Mouse (Mus musculus) midbrain, embryonic 16.5 days (tissue): ENCODE data around the gene Npm3. TPM values are rescaled to one million over a fixed set of nuclear protein-coding genes. Genes with fewer than 3 reads are reported as not detected.
A peak's percentile ranks its signal among the peaks of the same experiment; 100 is the strongest.

Source experiments
- ATAC-seq: fragments of 200-750 bp; cut with Nextera tagmentation; 2 replicates; pipeline ENCODE4 v1.8.0; 2017; ENCODE audit warnings: moderate TSS enrichment
- H3K27ac ChIP-seq: fragments of 300-500 bp; sonication (generic); 2 replicates; pipeline ENCODE4 v1.5.1; 2014; ENCODE audit warnings: mild to moderate bottlenecking, low read length, mixed read lengths
- H3K27me3 ChIP-seq: fragments of 300-500 bp; sonication (generic); 2 replicates; pipeline ENCODE4 v1.6.1; 2014; ENCODE audit warnings: low read depth, low read length, mixed read lengths; ENCODE audit not compliant: control insufficient read depth, insufficient read depth
- H3K36me3 ChIP-seq: fragments of 300-500 bp; sonication (generic); 2 replicates; pipeline ENCODE4 v1.6.1; 2014; ENCODE audit warnings: mild to moderate bottlenecking, low read length, moderate library complexity, mixed read lengths; ENCODE audit not compliant: control insufficient read depth, insufficient read depth
- H3K4me1 ChIP-seq: fragments of 300-500 bp; sonication (generic); 2 replicates; pipeline ENCODE4 v1.6.1; 2014; ENCODE audit warnings: mild to moderate bottlenecking, low read length, mixed read lengths; ENCODE audit not compliant: control insufficient read depth, insufficient read depth
- H3K4me2 ChIP-seq: fragments of 300-500 bp; sonication (generic); 2 replicates; pipeline ENCODE4 v1.6.1; 2014; ENCODE audit warnings: mild to moderate bottlenecking, low read length, mixed read lengths
- H3K4me3 ChIP-seq: fragments of 300-500 bp; sonication (generic); 2 replicates; pipeline ENCODE4 v1.5.1; 2014; ENCODE audit warnings: low read depth, mild to moderate bottlenecking, low read length, moderate library complexity, mixed read lengths
- H3K9ac ChIP-seq: fragments of 300-500 bp; sonication (generic); 2 replicates; pipeline ENCODE4 v1.6.1; 2014; ENCODE audit warnings: low read depth, low read length, mixed read lengths
- H3K9me3 ChIP-seq: fragments of 300-500 bp; sonication (generic); replicated peaks from 2 replicates; pipeline ENCODE4 v1.6.1; 2014; ENCODE audit warnings: mild to moderate bottlenecking, low read length, mixed read lengths; ENCODE audit not compliant: control insufficient read depth, poor library complexity, severe bottlenecking
- whole genome bisulfite sequencing: fragments of 180-500 bp; shearing (Covaris S2); extraction: QIAGEN DNeasy Blood & Tissue Kit; methylation state at CpG from one replicate; pipeline ENCODE4 v1.1.7; 2014; 5-methylcytosine and 5-hydroxymethylcytosine counted together
- polyA plus RNA-seq: library from polyadenylated mRNA; unstranded; fragments of >200 nt; fragmentation: Nextera tagmentation; extraction: Ambion mirVana; gene quantifications from 2 replicates; pipeline ENCODE4 v1.2.1, GENCODE M21; 2015

Npm3 gene
- polyA plus RNA-seq, 1 experiment from 2014 or later, result 7.9 TPM

DNA sequence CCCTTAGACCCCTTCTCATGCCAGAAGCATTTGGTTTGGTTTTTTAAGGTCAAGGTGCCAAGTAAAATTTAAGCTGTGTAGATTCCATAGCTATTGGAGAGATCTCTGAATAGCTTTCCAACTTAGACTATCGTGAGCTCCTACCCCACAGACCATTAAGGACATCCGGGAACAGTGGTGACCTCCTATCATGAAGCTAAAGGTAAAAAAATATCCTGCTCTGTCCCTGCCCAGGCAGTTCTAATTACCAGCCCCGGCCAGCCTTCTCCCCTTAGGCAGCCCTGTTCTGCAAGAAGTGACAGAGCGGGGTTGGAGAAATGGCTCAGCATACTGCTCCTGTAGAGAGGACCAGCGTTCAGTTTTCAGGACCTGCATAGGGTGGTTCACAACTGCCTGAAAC, 10.9 kb downstream of the Npm3 start:
- H3K27me3 ChIP-seq, result peaks cover 68% of the 10 kb centered on the region
- H3K27ac ChIP-seq, result no peak overlapping the region
- WGBS, result 47% methylated on average over 5 of the region's 5 CpGs

GRCm38 (mm10) chr19:45737846-45738484, 11.4 kb downstream of the Npm3 start:
- Histone ChIP-seq H3K4me2 (no peak overlapping the region), H3K36me3 (no peaks in the 10 kb centered on the region), H3K27ac (no peak overlapping the region), H3K4me3 (no peak overlapping the region), H3K9me3 (no peaks in the 10 kb centered on the region), H3K9ac (no peak overlapping the region), H3K4me1 (peaks cover 14% of the 10 kb centered on the region), H3K27me3 (peaks cover 69% of the 10 kb centered on the region)
- 47% methylated on average over 10 of the region's 10 CpGs for WGBS
- ATAC-seq, result no peak

More for the DNA sequence above, 10.9 kb downstream of the Npm3 start:
- H3K9ac ChIP-seq, result no peak overlapping the region
- no peaks in the 10 kb centered on the region for H3K9me3 ChIP-seq
- no peak for ATAC-seq
- no peak overlapping the region for H3K4me3 ChIP-seq
- H3K4me2 ChIP-seq, result no peak overlapping the region
- H3K36me3 ChIP-seq, result no peaks in the 10 kb centered on the region
- peaks cover 15% of the 10 kb centered on the region for H3K4me1 ChIP-seq

- Histone ChIP-seq H3K4me3 (peak overlapping the region; percentile 24), H3K4me2 (peak overlapping the region; percentile 58), H3K9me3 (no peaks in the 10 kb centered on the region), H3K27me3 (peaks cover 71% of the 10 kb centered on the region), H3K9ac (0 out of 2 replicates have a peak overlapping the region, but pooled peaks have one; percentile 50), H3K4me1 (peaks cover 7% of the 10 kb centered on the region), H3K27ac (no peak overlapping the region), H3K36me3 (no peaks in the 10 kb centered on the region)
- 13% methylated on average over 23 of the region's 23 CpGs for WGBS
- 0 out of 2 replicates have a peak, but pooled peaks have one; percentile 19 for ATAC-seq
Measured at GRCm38 (mm10) chr19:45737208-45737845, 12.1 kb downstream of the Npm3 start.

GRCm38 (mm10) chr19:45736855-45737207, 12.6 kb downstream of the Npm3 start:
- no peak overlapping the region for H3K27ac ChIP-seq
- no peaks in the 10 kb centered on the region for H3K36me3 ChIP-seq
- ATAC-seq, result peak; percentile 38; the same call in 1 of the 2 replicates
- peak overlapping the region; percentile 58 for H3K4me2 ChIP-seq
- H3K4me3 ChIP-seq, result peak overlapping the region; percentile 24
- no peaks in the 10 kb centered on the region for H3K9me3 ChIP-seq
- 1% methylated on average over 27 of the region's 28 CpGs for WGBS
- peaks cover 73% of the 10 kb centered on the region for H3K27me3 ChIP-seq
- H3K4me1 ChIP-seq, result peaks cover 6% of the 10 kb centered on the region
- peak overlapping the region; percentile 50; the same call in 1 of the 2 replicates for H3K9ac ChIP-seq

GRCm38 (mm10) chr19:45736241-45736640, 13.2 kb downstream of the Npm3 start:
- H3K9ac ChIP-seq, result no peak overlapping the region
- H3K27ac ChIP-seq, result no peak overlapping the region
- H3K4me2 ChIP-seq, result no peak overlapping the region
- H3K9me3 ChIP-seq, result no peaks in the 10 kb centered on the region
- WGBS, result 27% methylated on average over 1 of the region's 1 CpGs
- H3K27me3 ChIP-seq, result peaks cover 72% of the 10 kb centered on the region
- ATAC-seq, result no peak
- H3K4me1 ChIP-seq, result peaks cover 6% of the 10 kb centered on the region
- no peaks in the 10 kb centered on the region for H3K36me3 ChIP-seq
- H3K4me3 ChIP-seq, result no peak overlapping the region

DNA sequence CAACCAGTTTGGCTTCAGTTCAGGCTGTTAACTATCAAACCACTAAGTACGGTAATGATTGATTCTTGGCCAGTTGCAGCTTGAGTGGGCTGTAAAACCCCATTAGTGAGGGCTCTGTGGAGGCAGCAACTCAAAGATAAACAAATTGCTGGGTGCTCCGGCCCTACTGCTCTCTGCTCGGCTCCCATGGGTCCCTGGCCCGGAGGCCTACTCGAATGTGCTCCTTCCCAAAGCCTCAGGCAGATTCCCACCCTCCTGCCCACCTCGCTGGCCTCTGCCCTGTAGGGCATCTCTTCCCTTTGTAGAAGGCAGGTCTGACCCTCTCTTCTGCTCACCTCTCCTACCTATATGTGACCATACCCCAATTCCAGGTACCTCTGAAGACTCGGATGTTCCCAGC, 14.6 kb downstream of the Npm3 start:
- H3K4me3 ChIP-seq, result no peak overlapping the region
- no peaks in the 10 kb centered on the region for H3K9me3 ChIP-seq
- no peak for ATAC-seq
- H3K9ac ChIP-seq, result no peak overlapping the region
- H3K36me3 ChIP-seq, result no peaks in the 10 kb centered on the region
- no peak overlapping the region for H3K4me2 ChIP-seq
- H3K27ac ChIP-seq, result no peak overlapping the region
- peaks cover 67% of the 10 kb centered on the region for H3K27me3 ChIP-seq
- 34% methylated on average over 7 of the region's 7 CpGs for WGBS
- H3K4me1 ChIP-seq, result peaks cover 6% of the 10 kb centered on the region

- H3K4me2 ChIP-seq, result no peak overlapping the region
- no peak overlapping the region for H3K27ac ChIP-seq
- WGBS, result 74% methylated on average over 5 of the region's 5 CpGs
- no peak overlapping the region for H3K9ac ChIP-seq
- ATAC-seq, result no peak
- peaks cover 6% of the 10 kb centered on the region for H3K4me1 ChIP-seq
- H3K4me3 ChIP-seq, result no peak overlapping the region
- no peaks in the 10 kb centered on the region for H3K9me3 ChIP-seq
- H3K27me3 ChIP-seq, result peaks cover 61% of the 10 kb centered on the region
- H3K36me3 ChIP-seq, result no peaks in the 10 kb centered on the region
Measured at GRCm38 (mm10) chr19:45734191-45734590, 15.2 kb downstream of the Npm3 start.

GRCm38 (mm10) chr19:45733564-45733963, 15.8 kb downstream of the Npm3 start:
- no peak overlapping the region for H3K27ac ChIP-seq
- H3K4me3 ChIP-seq, result no peak overlapping the region
- ATAC-seq, result no peak
- H3K9me3 ChIP-seq, result no peaks in the 10 kb centered on the region
- H3K36me3 ChIP-seq, result no peaks in the 10 kb centered on the region
- no peak overlapping the region for H3K9ac ChIP-seq
- H3K4me1 ChIP-seq, result peaks cover 6% of the 10 kb centered on the region
- no peak overlapping the region for H3K4me2 ChIP-seq
- H3K27me3 ChIP-seq, result peaks cover 60% of the 10 kb centered on the region
- 14% methylated on average over 10 of the region's 10 CpGs for WGBS

- no peak for ATAC-seq
- no peak overlapping the region for H3K9ac ChIP-seq
- no peak overlapping the region for H3K4me2 ChIP-seq
- peaks cover 51% of the 10 kb centered on the region for H3K27me3 ChIP-seq
- H3K27ac ChIP-seq, result no peak overlapping the region
- no peaks in the 10 kb centered on the region for H3K36me3 ChIP-seq
- WGBS, result 91% methylated on average over 7 of the region's 7 CpGs
- H3K9me3 ChIP-seq, result no peaks in the 10 kb centered on the region
- H3K4me1 ChIP-seq, result no peaks in the 10 kb centered on the region; the same call in 1 of the 2 replicates
- H3K4me3 ChIP-seq, result no peak overlapping the region
Measured at GRCm38 (mm10) chr19:45731658-45732057, 17.7 kb downstream of the Npm3 start.
